Mouse (Mus musculus) MEL (cell line): Measurements from ENCODE around the gene Chka.

ENCODE experiments used
- CTCF ChIP-seq, 3 experiments: IDR thresholded peaks in 2 of 3; conservative IDR thresholded peaks in 1 of 3; 2 replicates each; pipeline ENCODE4 v1.5.1; 2011 to 2012; ENCODE audit warnings: low read length in 3 of 3, low read depth in 2 of 3, mild to moderate bottlenecking in 2 of 3, improper control_type of control experiment in 1 of 3, inconsistent platforms in 1 of 3, mixed read lengths in 1 of 3, moderate library complexity in 1 of 3; ENCODE audit not compliant: control insufficient read depth in 1 of 3, insufficient read depth in 1 of 3, poor library complexity in 1 of 3, severe bottlenecking in 1 of 3
- EP300 ChIP-seq, 2 experiments: IDR thresholded peaks; 2 replicates each; pipeline ENCODE4 v1.6.1; 2011; ENCODE audit warnings: improper control_type of control experiment in 2 of 2, low read length in 2 of 2, low read depth in 1 of 2, mild to moderate bottlenecking in 1 of 2
- HCFC1 ChIP-seq: IDR thresholded peaks from 2 replicates; pipeline ENCODE4 v1.6.1; 2012; ENCODE audit warnings: low read depth, mild to moderate bottlenecking, inconsistent platforms, low read length, improper control_type of control experiment, moderate library complexity
- POLR2A ChIP-seq, 2 experiments: IDR thresholded peaks; 2 replicates each; pipeline ENCODE4 v1.6.1; 2011 to 2012; ENCODE audit warnings: low read length in 2 of 2, mild to moderate bottlenecking in 2 of 2, control low read depth in 1 of 2, improper control_type of control experiment in 1 of 2, low read depth in 1 of 2, moderate library complexity in 1 of 2; ENCODE audit not compliant: control insufficient read depth in 1 of 2, insufficient read depth in 1 of 2, poor library complexity in 1 of 2
- TCF12 ChIP-seq: IDR thresholded peaks from 2 replicates; pipeline ENCODE4 v1.6.1; 2014; ENCODE audit warnings: low read depth, mild to moderate bottlenecking, inconsistent platforms, low read length, improper control_type of control experiment, moderate library complexity
- USF1 ChIP-seq: IDR thresholded peaks from 2 replicates; pipeline ENCODE4 v1.6.1; 2014; ENCODE audit warnings: low read depth, mild to moderate bottlenecking, inconsistent platforms, low read length, improper control_type of control experiment, moderate library complexity
- ZNF384 ChIP-seq: IDR thresholded peaks from 2 replicates; pipeline ENCODE4 v1.6.1; 2012; ENCODE audit warnings: low read depth, mild to moderate bottlenecking, inconsistent platforms, low read length, improper control_type of control experiment

- TF ChIP-seq CTCF (IDR thresholded peaks at IDR 0.05 in 2 of 3, conservative IDR thresholded peaks at IDR 0.05 in 1 of 3; ENCODE audit: control insufficient read depth in 1 of 3, insufficient read depth in 1 of 3, low read depth in 2 of 3, low read length in 3 of 3, poor library complexity in 1 of 3, severe bottlenecking in 1 of 3) = no peak
- TF ChIP-seq USF1 = no peak
- TF ChIP-seq POLR2A (IDR thresholded peaks at IDR 0.05; ENCODE audit: control insufficient read depth in 1 of 2, insufficient read depth in 1 of 2, low read depth in 1 of 2, low read length in 2 of 2, poor library complexity in 1 of 2) = no peak
- TF ChIP-seq HCFC1 = no peak
- TF ChIP-seq ZNF384 = no peak
- no peak for TF ChIP-seq EP300 (IDR thresholded peaks at IDR 0.05; ENCODE audit: low read depth in 1 of 2, low read length in 2 of 2)
- no peak for TF ChIP-seq TCF12
Observed at GRCm38 (mm10) chr19:3913692-3914091, 62.1 kb downstream of the Chka start.
